Mouse (Mus musculus) C2C12 (cell line): ENCODE data around the gene Syce3. TPM values are rescaled to one million over a fixed set of nuclear protein-coding genes. Genes with fewer than 3 reads are reported as not detected.

Source experiments
- H3K27me3 ChIP-seq: one replicate; pipeline ENCODE4 v1.6.1; 2011; ENCODE audit not compliant: control insufficient read depth, insufficient read depth, insufficient read length
- H3K36me3 ChIP-seq: one replicate; pipeline ENCODE4 v1.6.1; 2011; ENCODE audit not compliant: control insufficient read depth, insufficient read depth
- H3K4me3 ChIP-seq: one replicate; pipeline ENCODE4 v1.5.1; 2011; ENCODE audit warnings: mild to moderate bottlenecking, control low read depth; ENCODE audit not compliant: poor library complexity, insufficient read depth, severe bottlenecking
- H3K79me2 ChIP-seq: one replicate; pipeline ENCODE4 v1.6.1; 2011; ENCODE audit not compliant: control insufficient read depth, insufficient read depth
- H3K79me3 ChIP-seq: one replicate; pipeline ENCODE4 v1.6.1; 2011; ENCODE audit warnings: low read depth, control low read depth
- H3ac ChIP-seq: one replicate; pipeline ENCODE3; 2011; ENCODE audit warnings: low read depth; ENCODE audit not compliant: control insufficient read depth, insufficient read length
- CEBPB ChIP-seq: IDR thresholded peaks from one replicate; pipeline ENCODE4 v1.6.1; 2011; ENCODE audit warnings: low read depth, mild to moderate bottlenecking, control low read depth, moderate library complexity
- CTCF ChIP-seq: IDR thresholded peaks from one replicate; pipeline ENCODE4 v1.5.1; 2011; ENCODE audit not compliant: control insufficient read depth, insufficient read depth, insufficient read length
- FOSL1 ChIP-seq: IDR thresholded peaks from one replicate; pipeline ENCODE4 v1.8.0; 2011; ENCODE audit warnings: mild to moderate bottlenecking, low read length; ENCODE audit not compliant: poor library complexity, insufficient read depth, severe bottlenecking
- MAX ChIP-seq: IDR thresholded peaks from one replicate; pipeline ENCODE4 v1.6.1; 2011; ENCODE audit warnings: mild to moderate bottlenecking, control low read depth
- MYOD1 ChIP-seq: IDR thresholded peaks from one replicate; pipeline ENCODE4 v1.6.1; 2011; ENCODE audit warnings: low read depth; ENCODE audit not compliant: control insufficient read depth, insufficient read length
- MYOG ChIP-seq: IDR thresholded peaks from one replicate; pipeline ENCODE4 v1.6.1; 2011; ENCODE audit not compliant: control insufficient read depth, insufficient read length; ENCODE audit errors: extremely low read depth
- USF1 ChIP-seq: IDR thresholded peaks from one replicate; pipeline ENCODE4 v1.6.1; 2011; ENCODE audit warnings: low read depth, mild to moderate bottlenecking, control low read depth, moderate library complexity
- polyA plus RNA-seq: library from polyadenylated mRNA; unstranded; fragments of >200 nt; fragmentation: generic; extraction: Trizol; gene quantifications from one replicate; pipeline ENCODE4 v1.2.1, GENCODE M21; 2012; ENCODE audit warnings: missing spikeins

The Syce3 gene
- polyA plus RNA-seq, 1 experiment = not detected

- TF ChIP-seq MAX (no peak), USF1 (no peak), MYOD1 (no peak), MYOG (no peak), CEBPB (no peak), CTCF (no peak), FOSL1 (no peak)
- Histone ChIP-seq H3K79me3 (peaks cover 9% of the 10 kb centered on the region), H3K79me2 (peaks cover 17% of the 10 kb centered on the region), H3K36me3 (peaks cover 19% of the 10 kb centered on the region), H3K4me3 (peak overlapping the region; percentile 98), H3K27me3 (no peaks in the 10 kb centered on the region), H3ac (no peak overlapping the region)
These were observed 18.0 kb upstream of the Syce3 start for GRCm38 (mm10) chr15:89428136-89428790.

GRCm38 (mm10) chr15:89426716-89427115, 16.4 kb upstream of the Syce3 start:
- Histone ChIP-seq H3K79me3 (peaks cover 9% of the 10 kb centered on the region), H3K79me2 (peaks cover 17% of the 10 kb centered on the region), H3K4me3 (no peak overlapping the region), H3ac (no peak overlapping the region), H3K27me3 (no peaks in the 10 kb centered on the region), H3K36me3 (peaks cover 27% of the 10 kb centered on the region)
- TF ChIP-seq USF1 (no peak), MAX (no peak), CEBPB (no peak), MYOG (no peak), MYOD1 (no peak), FOSL1 (no peak)

- peaks cover 9% of the 10 kb centered on the region for H3K79me3 ChIP-seq
- TF ChIP-seq FOSL1 (no peak), CEBPB (no peak), CTCF (no peak), MYOD1 (no peak), USF1 (no peak), MYOG (no peak), MAX (no peak)
- H3K4me3 ChIP-seq = no peak within 1 kb of the TSS
- no peak within 1 kb of the TSS for H3ac ChIP-seq
- H3K27me3 ChIP-seq = no peaks in the 10 kb centered on the region
- peaks cover 31% of the 10 kb centered on the region for H3K36me3 ChIP-seq
- peaks cover 17% of the 10 kb centered on the region for H3K79me2 ChIP-seq
These were observed 15.4 kb upstream of the Syce3 start, which contains the start of gene Cpt1b for GRCm38 (mm10) chr15:89425711-89426121. TSS of gene Cpt1b (minus strand) at chr15:89425863.

GRCm38 (mm10) chr15:89424621-89425020, 14.3 kb upstream of the Syce3 start:
- Histone ChIP-seq H3K27me3 (no peaks in the 10 kb centered on the region), H3K4me3 (no peak overlapping the region), H3K79me3 (peaks cover 9% of the 10 kb centered on the region), H3ac (no peak overlapping the region), H3K36me3 (peaks cover 42% of the 10 kb centered on the region), H3K79me2 (peaks cover 17% of the 10 kb centered on the region)
- TF ChIP-seq FOSL1 = no peak
- no peak for TF ChIP-seq MYOD1
- no peak for TF ChIP-seq MYOG
- TF ChIP-seq MAX = no peak
- no peak for TF ChIP-seq CEBPB
- TF ChIP-seq USF1 = no peak

GRCm38 (mm10) chr15:89421938-89422337, 11.6 kb upstream of the Syce3 start:
- Histone ChIP-seq H3K27me3 (no peaks in the 10 kb centered on the region), H3K36me3 (peaks cover 62% of the 10 kb centered on the region), H3ac (no peak overlapping the region), H3K79me2 (no peaks in the 10 kb centered on the region), H3K79me3 (no peaks in the 10 kb centered on the region), H3K4me3 (no peak overlapping the region)
- TF ChIP-seq CEBPB = no peak
- no peak for TF ChIP-seq MYOG
- TF ChIP-seq USF1 = no peak
- TF ChIP-seq CTCF = no peak
- TF ChIP-seq MAX = no peak
- no peak for TF ChIP-seq MYOD1
- TF ChIP-seq FOSL1 = no peak

GRCm38 (mm10) chr15:89415282-89415681, 5.0 kb upstream of the Syce3 start:
- H3K27me3 ChIP-seq = no peaks in the 10 kb centered on the region

More at GRCm38 (mm10) chr15:89415282-89415681, 5.0 kb upstream of the Syce3 start:
- Histone ChIP-seq H3K36me3 (peaks cover 28% of the 10 kb centered on the region), H3K79me3 (no peaks in the 10 kb centered on the region), H3K79me2 (no peaks in the 10 kb centered on the region), H3K4me3 (no peak overlapping the region), H3ac (no peak overlapping the region)
- TF ChIP-seq USF1 = no peak
- TF ChIP-seq CEBPB = no peak
- no peak for TF ChIP-seq MYOD1
